Mouse (Mus musculus) B cell, adult (primary cell): ENCODE results near the gene Gm10486. TPM values are rescaled to one million over a fixed set of nuclear protein-coding genes. Genes with fewer than 3 reads are reported as not detected.

Experiments
- total RNA-seq: library from RNA; stranded (reverse); gene quantifications from 4 replicates; pipeline ENCODE4 v1.2.4, GENCODE M21; 2023; ENCODE audit not compliant: inconsistent age

The Gm10486 gene
- not detected in 4 replicates for total RNA-seq

GRCm38 (mm10) chrX:35067084-35067483 is at the start of gene Gm10486:
TSS of gene Gm10486 (plus strand) at chrX:35067384.

